Mouse (Mus musculus) A20 (cell line): ENCODE data around the gene Sgcd.
A peak's percentile ranks its signal among the peaks of the same experiment; 100 is the strongest.

Experiments
- DNase-seq: peaks from one replicate; pipeline ENCODE4 v3.0.0-alpha.2; 2011; ENCODE audit warnings: low read depth, low spot score

Sgcd gene

GRCm38 (mm10) chr11:47294741-47295140 is 694.0 kb downstream of the Sgcd start:
- no peak for DNase-seq

- DNase-seq: no peak
These were observed 712.2 kb downstream of the Sgcd start for GRCm38 (mm10) chr11:47276586-47276985.

- DNase-seq: no peak
These were observed 720.2 kb downstream of the Sgcd start for GRCm38 (mm10) chr11:47268556-47268955.

GRCm38 (mm10) chr11:47264267-47264984 is 724.3 kb downstream of the Sgcd start:
- no peak for DNase-seq

- no peak for DNase-seq
These were observed 738.5 kb downstream of the Sgcd start for GRCm38 (mm10) chr11:47250301-47250700.

GRCm38 (mm10) chr11:47248345-47248893 is 740.4 kb downstream of the Sgcd start:
- no peak for DNase-seq

- no peak for DNase-seq
These were observed 740.9 kb downstream of the Sgcd start for GRCm38 (mm10) chr11:47247703-47248344.

GRCm38 (mm10) chr11:47242401-47242800 is 746.4 kb downstream of the Sgcd start:
- DNase-seq: no peak

- DNase-seq: no peak
These were observed 760.5 kb downstream of the Sgcd start for GRCm38 (mm10) chr11:47228222-47228621.

GRCm38 (mm10) chr11:47224148-47224547 is 764.6 kb downstream of the Sgcd start:
- DNase-seq: no peak

GRCm38 (mm10) chr11:47211531-47211930 is 777.2 kb downstream of the Sgcd start:
- DNase-seq: no peak

- DNase-seq: no peak
These were observed 782.3 kb downstream of the Sgcd start for GRCm38 (mm10) chr11:47206461-47206860.

GRCm38 (mm10) chr11:47199106-47199505 is 789.7 kb downstream of the Sgcd start:
- DNase-seq: no peak

- DNase-seq: no peak
These were observed 800.2 kb downstream of the Sgcd start for GRCm38 (mm10) chr11:47188556-47188955.

GRCm38 (mm10) chr11:47174977-47175376 is 813.8 kb downstream of the Sgcd start:
- no peak for DNase-seq

- DNase-seq: no peak
These were observed 817.7 kb downstream of the Sgcd start for GRCm38 (mm10) chr11:47170926-47171625.

- no peak for DNase-seq
These were observed 821.4 kb downstream of the Sgcd start for GRCm38 (mm10) chr11:47167376-47167775.

GRCm38 (mm10) chr11:47158089-47158488 is 830.7 kb downstream of the Sgcd start:
- no peak for DNase-seq

GRCm38 (mm10) chr11:47156730-47157693 is 831.8 kb downstream of the Sgcd start:
- no peak for DNase-seq

GRCm38 (mm10) chr11:47154837-47155430 is 833.8 kb downstream of the Sgcd start:
- DNase-seq: no peak

- peak; percentile 32 for DNase-seq
These were observed 839.2 kb downstream of the Sgcd start for GRCm38 (mm10) chr11:47149607-47150006.
